Mouse (Mus musculus) testis, adult 2 months (tissue): ENCODE data around the gene Elmsan1.

Experiments
- CTCF ChIP-seq: fragments of 200-500 bp; IDR thresholded peaks from 2 replicates; pipeline ENCODE4 v1.5.1; 2012; ENCODE audit warnings: low read depth, mild to moderate bottlenecking, inconsistent platforms, low read length, moderate library complexity; ENCODE audit not compliant: control insufficient read depth, insufficient read depth, insufficient replicate concordance
- POLR2A ChIP-seq: fragments of 200-500 bp; IDR thresholded peaks from 2 replicates; pipeline ENCODE4 v1.6.1; 2012; ENCODE audit warnings: low read depth, mild to moderate bottlenecking, inconsistent platforms, low read length, moderate library complexity; ENCODE audit not compliant: control insufficient read depth

- TF ChIP-seq CTCF, result no peak
- TF ChIP-seq POLR2A, result no peak
Observed at GRCm38 (mm10) chr12:84214495-84215175, 4.0 kb downstream of the Elmsan1 start.
